Mouse (Mus musculus) cortical plate, adult 2 months (tissue): ENCODE results near the gene Zfp799.

Experiments
- CTCF ChIP-seq: fragments of 200-500 bp; IDR thresholded peaks from 2 replicates; pipeline ENCODE4 v1.5.1; 2011; ENCODE audit warnings: mild to moderate bottlenecking, control low read depth, low read length; ENCODE audit not compliant: insufficient read depth; ENCODE audit errors: extremely low read depth
- POLR2A ChIP-seq: fragments of 200-500 bp; IDR thresholded peaks from 2 replicates; pipeline ENCODE4 v1.6.1; 2011; ENCODE audit warnings: mild to moderate bottlenecking, low read length, control low read depth; ENCODE audit not compliant: insufficient read depth; ENCODE audit errors: extremely low read depth

DNA sequence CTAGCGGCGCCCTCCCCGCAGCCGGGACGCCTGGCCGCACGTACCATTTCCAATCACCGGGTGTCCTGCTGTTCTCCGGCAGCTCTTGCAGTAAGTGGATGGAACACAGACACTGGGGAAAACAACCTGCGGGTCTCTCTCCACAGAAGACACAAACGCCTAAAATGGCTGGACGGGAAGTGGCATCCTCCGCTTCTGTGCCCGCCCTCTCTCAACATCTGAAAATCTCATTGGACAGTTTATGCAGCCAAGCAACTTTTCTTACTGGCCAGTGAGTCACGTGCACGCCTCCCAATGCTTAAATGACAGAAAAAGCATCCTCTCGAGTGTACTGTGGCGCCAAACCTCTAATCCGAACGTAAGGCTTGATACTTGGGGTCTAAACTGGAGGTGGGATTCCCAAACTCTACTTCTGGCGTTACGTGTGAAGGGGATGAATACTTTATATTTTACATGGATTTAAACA is 41.9 kb downstream of the Zfp799 start, which contains the start of gene Zfp871:
- TF ChIP-seq POLR2A (peak; percentile 95), CTCF (no peak)
